Mouse (Mus musculus): ENCODE measurements around the gene Nlrc5.

- no peak for TF ChIP-seq EP300 (IDR thresholded peaks at IDR 0.05; ENCODE audit: insufficient read depth, low read depth, low read length)
- no peak for TF ChIP-seq CTCF (IDR thresholded peaks at IDR 0.05; ENCODE audit: low read depth, low read length)
Measured at GRCm38 (mm10) chr8:94561256-94561655, 127.1 kb downstream of the Nlrc5 start.
